Mouse (Mus musculus) embryo, embryonic 11.5 days (tissue): ENCODE measurements at regions not wholly inside any gene's neighbourhood (a gene's known extent, or its start where the extent isn't known, plus 50 kb on each side); places are given as distances from the start of the nearest gene placed in this dataset.

Source experiments
- DNase-seq: peaks from one replicate; pipeline ENCODE4 v3.0.0-alpha.2; 2012; ENCODE audit warnings: low read depth, low spot score

GRCm38 (mm10) chr10:99367757-99368156, 104.7 kb downstream of the Dusp6 start:
- DNase-seq: no peak

DNA sequence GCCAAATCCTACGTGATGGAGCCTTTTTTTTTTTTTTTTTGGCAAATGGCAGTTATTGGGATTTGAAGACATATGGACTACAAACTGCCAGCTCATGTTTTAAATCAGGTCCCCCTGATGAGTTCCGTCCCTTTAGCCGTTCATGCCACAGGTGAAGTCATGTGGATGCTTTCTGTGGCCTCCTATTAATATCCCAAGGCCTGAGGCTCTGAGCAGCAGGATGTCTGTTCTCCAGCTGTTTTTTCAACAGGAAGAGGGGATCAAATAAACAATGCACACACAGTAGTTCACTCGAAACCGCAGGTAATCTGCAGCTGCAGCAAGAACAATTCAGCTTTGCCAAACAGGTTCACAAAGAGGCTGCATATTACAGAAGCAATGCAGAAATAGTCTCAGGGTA, 112.1 kb downstream of the Dusp6 start:
- no peak for DNase-seq

DNA sequence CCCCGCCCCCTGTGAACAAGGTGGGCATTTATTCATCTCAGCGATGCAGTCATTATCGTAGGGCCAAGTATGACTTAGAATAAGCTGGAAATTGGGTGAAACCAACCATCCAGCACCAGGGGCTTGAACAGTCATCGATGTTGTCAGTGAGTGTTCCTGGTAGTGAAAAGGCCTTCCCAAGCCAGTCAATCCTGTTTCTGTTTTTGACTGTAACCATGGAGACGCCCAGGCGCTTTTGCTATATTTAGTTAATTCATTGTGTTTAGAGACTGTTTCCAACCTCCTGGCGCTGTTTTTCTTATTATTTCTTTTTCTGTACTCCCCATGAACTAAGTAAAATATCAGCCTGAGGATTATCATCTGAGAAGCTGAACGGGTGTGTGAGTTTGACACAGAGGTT, 113.4 kb downstream of the Dusp6 start:
- DNase-seq: no peak

GRCm38 (mm10) chr10:99377548-99377947, 114.5 kb downstream of the Dusp6 start:
- no peak for DNase-seq

- DNase-seq: no peak
Observed at GRCm38 (mm10) chr10:99379156-99379555, 116.1 kb downstream of the Dusp6 start.

DNA sequence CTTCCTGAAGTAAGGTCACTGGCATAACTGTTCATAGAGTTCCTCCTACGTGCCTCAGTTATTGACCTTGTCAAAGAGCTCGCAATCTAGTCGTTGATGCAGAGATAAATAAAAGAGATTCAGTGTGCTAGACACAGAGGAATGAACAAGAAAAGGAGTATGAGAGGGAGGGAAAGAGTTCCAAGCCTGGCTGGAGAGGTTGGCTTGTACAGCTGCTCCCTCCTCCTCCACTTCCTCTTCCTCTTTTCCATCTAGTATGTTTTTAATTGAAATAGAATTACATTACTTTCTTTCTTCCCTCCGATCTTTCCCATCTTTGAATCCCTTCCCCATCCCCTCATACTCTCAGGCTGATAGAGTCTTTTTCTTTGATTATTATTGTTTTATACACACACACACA, 117.1 kb downstream of the Dusp6 start:
- DNase-seq: no peak

GRCm38 (mm10) chr10:99383028-99383427, 120.0 kb downstream of the Dusp6 start:
- DNase-seq: no peak

GRCm38 (mm10) chr10:99384366-99384765, 121.3 kb downstream of the Dusp6 start:
- no peak for DNase-seq

DNA sequence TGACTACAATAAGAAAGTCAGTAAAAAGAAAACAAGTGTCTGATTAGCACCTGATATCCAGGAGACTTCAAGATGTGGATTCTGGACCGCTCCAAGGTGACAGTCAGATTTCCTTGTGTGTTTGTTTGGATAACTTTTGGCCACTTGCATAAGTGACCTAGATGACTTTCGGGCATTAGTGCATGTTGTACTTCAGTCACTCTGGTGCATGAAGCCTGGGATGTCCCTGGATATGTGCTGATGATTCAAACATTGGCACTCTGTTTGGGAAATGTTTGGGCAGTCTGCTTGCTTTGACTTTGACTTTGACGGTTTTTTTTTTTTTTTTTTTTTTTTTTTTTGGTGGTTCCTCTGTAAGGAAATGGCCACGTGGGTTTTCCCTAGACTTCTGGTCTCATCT, 121.8 kb downstream of the Dusp6 start:
- DNase-seq: no peak

DNA sequence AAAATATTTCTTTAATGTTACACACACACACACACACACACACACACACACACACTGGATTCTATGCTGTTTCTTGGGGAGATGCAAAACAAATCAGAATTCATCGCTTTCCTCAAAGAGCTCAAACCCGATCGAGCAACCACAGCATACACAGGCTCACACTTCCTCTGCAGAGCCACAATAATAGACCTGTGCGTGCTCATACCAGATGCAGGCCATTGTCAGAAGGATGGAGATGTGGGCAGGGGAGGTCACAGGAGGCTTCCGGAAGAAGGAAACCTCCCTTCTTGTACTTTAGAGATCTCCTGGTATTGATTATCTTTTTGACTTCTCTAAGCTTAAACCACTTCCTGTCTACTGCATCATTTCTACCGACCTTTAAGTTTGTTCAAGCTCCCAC, 122.8 kb downstream of the Dusp6 start:
- DNase-seq: no peak

GRCm38 (mm10) chr10:99388526-99388925, 125.5 kb downstream of the Dusp6 start:
- no peak for DNase-seq

DNA sequence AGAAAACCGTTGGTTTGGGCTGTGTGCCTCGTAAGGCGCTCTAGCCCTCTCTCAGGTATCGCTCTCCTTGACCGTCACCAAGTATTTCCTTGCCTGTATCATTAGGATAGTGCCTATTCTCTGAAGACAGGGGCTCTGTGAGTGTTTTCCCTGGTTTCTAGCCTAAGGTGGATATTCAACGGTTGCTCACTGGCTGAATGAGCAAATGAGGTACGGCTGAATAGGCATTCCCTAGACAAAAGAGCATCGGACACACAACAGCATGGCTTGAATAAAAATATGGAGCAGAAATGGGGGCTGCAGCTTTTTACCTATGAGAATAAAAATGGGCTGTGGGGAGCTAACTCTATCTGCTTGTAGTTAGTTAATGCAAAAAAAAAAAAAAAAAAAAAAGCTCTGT, 126.0 kb downstream of the Dusp6 start:
- no peak for DNase-seq

GRCm38 (mm10) chr10:99390609-99391183, 127.7 kb downstream of the Dusp6 start:
- no peak for DNase-seq

GRCm38 (mm10) chr10:99391725-99392124, 128.7 kb downstream of the Dusp6 start:
- no peak for DNase-seq

DNA sequence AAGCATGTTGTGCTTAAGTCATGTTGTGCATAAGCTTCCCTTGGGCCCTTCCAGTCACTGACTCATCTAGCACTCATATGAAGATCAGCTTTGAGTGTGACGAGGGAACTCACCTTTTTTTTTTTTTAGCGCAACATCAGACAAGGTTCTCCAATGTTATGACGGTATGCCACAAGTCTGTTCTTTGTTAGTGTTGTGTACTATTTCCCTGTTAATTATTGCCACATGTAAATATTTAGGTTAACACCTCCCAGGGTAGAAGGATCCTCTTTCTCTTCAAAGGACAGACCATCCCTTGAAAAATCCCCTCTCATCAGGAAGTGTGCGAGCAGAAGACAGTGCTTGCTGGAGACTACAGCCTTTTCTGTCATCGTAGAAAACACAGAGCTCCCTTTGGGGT, 129.9 kb downstream of the Dusp6 start:
- no peak for DNase-seq

DNA sequence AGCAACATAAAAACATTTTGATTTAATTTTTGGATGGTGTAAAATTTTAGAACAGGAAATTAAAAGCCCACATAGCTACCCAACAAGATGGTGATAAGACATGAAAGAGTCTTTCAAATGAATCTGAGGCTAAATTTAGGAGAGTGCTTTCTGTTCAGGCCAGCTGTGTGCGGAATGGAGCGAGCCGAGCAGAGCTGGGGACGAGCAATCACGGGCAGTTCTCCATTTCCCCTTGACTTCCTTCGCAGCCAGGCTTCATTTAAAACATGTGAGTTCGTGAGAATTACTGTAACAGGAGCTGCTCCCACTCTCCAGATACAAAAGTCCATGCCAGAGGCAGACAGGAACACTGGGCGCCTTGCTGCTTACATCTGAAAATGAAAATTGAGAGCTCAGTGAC, 130.5 kb downstream of the Dusp6 start:
- no peak for DNase-seq

- no peak for DNase-seq
Observed at GRCm38 (mm10) chr10:99395411-99395810, 132.4 kb downstream of the Dusp6 start.

GRCm38 (mm10) chr10:99396630-99397029, 133.6 kb downstream of the Dusp6 start:
- DNase-seq: no peak

DNA sequence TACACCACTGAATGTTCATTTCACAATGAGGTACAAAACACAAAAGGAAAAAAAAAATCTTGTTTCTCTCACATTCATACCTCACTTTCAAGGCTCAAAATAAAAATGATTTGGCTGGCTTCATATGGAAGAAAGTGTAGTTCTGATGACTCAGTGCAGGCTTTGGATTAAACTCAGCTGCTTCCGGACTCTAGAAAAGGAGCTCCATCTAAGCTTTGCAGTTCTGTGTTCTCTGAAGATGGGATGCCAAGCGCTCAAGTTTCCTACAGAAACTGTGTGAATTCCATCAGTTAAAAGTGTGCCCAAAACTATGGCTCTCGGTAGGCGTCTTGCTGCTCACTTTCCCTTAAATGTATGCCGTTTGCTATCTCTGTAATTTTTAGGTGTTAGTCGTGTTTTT, 137.0 kb downstream of the Dusp6 start:
- DNase-seq: no peak

DNA sequence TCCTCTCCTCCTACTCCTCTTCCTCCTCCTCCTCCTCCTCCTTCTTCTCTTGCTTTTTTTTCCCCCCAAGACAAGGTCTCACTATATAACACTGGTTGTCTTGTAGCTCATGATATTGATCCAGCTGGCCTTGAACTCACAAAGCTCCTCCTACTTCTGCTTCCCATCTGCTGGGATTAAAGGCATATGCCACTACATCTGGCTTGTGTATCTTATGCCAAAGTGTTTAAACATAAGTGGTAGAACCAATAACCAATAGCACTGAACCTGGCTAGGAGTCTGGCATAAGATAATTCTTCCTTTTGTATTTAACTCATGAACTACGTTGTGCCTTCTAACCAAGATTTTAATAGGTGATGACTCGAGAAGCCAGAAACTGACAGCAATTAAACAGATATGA, 143.7 kb downstream of the Dusp6 start:
- DNase-seq: no peak

DNA sequence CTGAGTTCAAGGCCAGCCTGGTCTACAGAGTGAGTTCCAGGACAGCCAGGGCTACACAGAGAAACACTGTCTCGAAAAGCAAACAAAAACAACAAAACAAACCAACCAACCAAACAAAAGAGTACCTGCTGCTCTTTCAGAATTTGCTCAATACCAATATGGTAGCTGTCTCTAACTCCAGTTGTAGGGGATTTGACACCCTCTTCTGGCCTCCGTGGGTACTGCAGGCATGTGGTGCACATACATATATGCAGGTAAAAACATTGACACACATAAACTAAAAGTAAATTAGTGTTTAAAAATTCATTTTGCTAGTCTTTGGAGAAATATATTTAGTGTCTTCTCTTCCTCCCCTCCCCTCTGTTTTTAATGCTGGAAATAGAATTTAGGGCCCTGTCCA, 145.8 kb downstream of the Dusp6 start:
- no peak for DNase-seq

DNA sequence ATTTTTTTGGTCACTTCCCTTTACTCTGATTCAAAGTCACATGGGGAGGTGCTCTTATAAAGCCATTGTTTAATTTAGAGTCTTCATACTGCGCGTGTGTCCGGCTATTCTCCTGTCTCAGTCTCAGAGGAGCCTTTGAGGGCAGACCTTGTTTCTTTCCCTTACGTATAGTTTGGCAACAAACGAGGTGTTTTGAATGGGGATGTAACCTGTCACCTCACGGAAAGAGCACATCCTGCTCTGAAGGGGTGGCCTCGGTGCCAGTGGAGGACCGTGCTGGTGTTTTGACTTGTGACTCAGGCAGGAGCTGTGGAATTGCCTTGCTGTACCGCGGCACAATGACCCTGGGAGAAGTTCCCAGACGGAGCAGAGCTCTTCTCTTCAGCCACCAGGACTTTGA, 146.7 kb downstream of the Dusp6 start:
- DNase-seq: no peak

DNA sequence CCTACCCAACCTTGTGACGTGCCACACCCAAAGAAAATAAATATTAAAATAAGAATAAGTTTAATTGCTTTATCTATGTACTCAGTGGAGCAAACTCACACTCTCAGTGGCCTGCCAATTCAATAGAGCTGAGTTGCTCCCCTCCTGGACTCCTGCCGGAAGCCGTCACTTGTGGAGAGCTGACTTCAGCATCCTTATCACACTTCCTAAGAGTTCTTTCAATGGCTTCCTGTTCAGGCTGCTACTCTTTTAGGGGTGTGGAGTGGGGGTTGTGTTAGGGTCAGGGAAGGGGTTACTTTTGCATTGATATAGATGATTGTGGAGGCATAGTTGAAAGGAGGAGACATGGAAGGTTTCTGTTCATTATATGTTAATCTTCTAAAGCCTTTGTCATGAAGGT, 147.7 kb downstream of the Dusp6 start:
- DNase-seq: no peak

DNA sequence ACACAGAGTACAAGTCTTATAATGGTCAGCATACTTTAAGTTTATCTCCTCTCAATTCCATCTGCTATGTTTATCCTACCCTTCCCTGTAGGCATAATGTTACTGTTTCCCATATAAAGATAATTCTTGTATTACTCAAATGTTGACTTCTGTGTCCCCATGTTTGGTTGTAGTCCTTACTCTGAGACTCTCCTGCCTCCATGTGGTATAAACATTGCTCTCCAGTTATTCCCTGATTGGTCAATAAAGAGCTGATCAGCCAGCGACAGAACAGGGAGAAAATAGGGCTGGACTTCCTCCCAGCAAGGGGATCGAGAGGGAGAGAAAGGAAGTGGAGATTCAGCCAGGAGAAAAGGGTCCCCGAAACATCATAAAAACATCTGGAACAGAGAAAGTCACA, 150.4 kb downstream of the Dusp6 start:
- DNase-seq: no peak
